Mouse (Mus musculus): ENCODE results near the gene Magi1.
"Not testable (repeated sequence)": the region's sequence is repeated elsewhere in the genome, so short reads cannot be mapped to it uniquely, and the experiment has no call there.

Gene Magi1

DNA sequence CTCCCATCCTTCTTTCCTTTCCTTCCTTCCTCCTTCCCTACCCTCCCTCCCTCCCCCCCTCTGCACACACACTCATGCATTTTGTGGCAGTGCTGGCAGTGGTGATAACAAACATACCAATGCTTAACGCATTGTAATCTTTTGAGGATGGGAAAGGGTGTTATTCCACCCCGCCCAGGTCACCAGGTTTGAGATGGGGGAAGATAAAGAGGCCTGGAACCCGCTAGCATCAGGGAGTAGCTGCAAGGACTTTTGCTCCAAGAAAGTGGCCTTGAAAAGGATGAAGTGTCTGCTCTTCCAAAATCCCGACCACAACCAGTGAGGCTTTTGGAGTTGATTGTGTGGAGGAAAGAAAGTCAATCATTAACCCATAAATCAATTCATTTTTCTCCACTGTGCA, 218.9 kb downstream of the Magi1 start:
- no peak for DNase-seq (ENCODE audit: extremely low spot score, low spot score)

DNA sequence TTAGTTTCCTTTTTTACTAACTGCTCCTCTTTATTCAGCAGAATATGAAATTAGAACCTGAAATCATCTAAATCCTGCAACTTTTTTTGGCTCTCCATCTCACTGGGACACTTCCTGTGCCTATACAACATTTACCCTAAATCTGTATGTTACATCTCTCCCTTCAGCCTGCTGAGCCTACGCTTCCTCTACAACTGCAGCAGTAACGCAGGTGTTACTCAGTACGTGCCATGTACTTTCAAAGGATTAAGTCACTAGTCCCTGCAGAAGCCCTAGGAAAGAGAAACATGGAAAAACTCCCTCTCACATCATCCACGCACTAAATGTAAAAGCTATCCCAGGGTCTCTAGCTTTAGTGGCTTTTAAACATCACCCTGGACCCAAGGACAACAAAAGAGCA, 220.2 kb downstream of the Magi1 start:
- no peak for DNase-seq (ENCODE audit: extremely low spot score, low spot score)

DNA sequence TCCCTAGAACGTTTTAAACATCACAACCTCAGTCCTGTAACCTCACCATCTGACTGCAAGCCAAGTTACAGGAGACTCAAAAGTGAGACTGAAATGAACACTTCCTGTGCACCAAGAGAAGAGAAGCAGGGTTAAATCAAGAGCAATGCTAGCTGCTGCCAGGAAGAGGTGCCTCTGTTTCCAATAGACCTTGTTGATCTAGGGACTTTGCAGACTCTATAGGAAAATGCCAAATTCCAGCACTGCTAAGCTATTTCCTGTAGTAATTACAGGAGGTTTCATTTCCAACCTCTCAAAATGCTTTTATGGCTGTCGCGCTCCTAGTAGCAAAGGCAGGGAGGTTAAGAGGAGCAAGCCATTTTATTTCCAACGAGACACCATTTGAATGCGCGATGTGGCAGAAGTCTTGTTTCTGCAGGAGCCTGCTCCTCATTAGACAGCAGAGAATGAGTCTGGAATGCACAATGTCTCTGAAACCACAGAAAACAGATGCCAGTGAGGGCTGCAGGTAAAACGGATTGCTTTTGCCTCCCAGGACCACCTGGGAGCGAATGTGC, 222.2 kb downstream of the Magi1 start:
- no peak for DNase-seq (ENCODE audit: extremely low spot score, low spot score)

DNA sequence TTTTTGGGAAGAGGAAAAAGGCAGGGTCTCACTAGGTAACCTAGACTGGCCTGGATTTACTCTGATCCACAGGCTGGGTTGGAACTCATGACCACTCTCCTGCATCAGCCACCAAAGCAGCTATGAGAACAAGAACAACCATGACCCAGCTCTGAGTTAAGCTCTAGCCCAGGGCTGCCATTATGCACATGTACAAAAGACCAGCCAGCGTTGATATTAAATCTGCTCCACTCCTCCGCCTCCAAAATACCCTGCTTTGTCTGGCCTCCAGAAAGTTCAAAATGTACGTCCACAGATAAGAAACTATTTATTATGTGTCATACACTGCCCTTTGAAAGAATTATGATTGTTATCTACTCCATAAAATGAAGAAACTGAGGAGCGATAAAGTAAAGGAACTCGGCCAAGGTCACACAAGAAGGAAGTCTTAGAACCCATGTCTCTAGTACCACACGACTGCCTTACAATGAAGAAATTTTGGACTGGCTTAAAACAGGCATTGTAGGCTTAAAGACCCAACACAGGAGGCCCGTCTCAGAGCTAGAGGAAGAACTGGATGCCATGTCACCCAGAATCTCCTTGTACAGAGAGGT, 223.0 kb downstream of the Magi1 start:
- no peak for DNase-seq (ENCODE audit: extremely low spot score, low spot score)

DNA sequence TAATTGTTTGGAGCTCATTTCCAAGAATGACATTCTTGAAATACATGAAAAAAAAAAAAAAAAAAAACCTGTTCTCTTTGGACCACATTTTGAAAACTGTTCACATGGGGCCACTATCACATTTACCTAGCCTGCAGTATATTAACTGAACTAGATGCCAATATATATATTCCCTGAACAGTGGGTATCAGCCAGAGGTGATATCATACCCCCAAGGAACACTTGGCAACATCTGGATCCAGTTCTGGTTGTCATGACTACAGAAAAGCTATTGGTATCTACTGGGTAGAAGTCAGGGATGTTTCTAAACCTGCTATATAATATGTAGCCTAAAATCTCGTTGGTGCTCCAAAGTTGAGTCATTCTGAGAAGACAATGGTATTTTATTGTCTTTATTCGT, 224.6 kb downstream of the Magi1 start:
- no peak for DNase-seq (ENCODE audit: extremely low spot score, low spot score)

DNA sequence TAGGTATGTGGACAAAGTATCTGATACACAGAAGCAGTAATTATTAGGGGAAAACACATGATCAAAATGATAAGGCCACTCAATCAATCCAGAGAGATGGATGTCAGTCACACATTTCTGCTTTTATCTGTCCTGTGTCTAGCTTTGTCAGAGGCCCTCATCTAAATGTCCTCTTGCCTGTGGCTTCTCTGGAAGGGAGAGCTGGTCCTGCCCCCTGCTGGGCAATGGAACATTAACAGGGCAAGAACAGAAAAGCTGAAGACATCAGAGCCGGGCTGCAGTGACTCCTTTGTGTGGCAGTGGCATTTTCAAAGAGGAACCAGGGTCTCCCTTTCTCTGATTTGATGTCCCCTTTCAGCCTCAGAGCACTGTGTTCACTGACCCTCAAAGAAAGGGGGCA, 229.8 kb downstream of the Magi1 start:
- peak; percentile 50 for DNase-seq (ENCODE audit: extremely low spot score, low spot score)

DNA sequence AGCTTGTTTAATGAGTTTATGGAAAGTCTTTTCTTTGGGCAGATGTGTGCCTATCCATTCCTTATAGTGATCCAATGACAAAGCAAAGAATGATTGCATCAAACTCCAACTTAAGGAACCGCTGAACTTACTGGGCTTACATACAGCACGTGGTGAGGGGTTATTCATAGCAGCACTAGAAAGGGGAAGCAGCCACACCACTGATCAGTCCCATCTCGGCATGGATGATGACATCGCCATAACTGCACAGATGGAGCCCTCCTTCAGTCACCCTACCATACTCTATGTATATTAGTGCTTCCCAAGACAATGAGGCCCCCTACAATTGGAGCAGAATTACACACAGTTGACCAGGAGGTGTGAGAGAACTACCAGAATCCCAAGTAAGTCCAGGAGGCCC, 238.5 kb downstream of the Magi1 start:
- DNase-seq (ENCODE audit: extremely low spot score, low spot score): no peak

DNA sequence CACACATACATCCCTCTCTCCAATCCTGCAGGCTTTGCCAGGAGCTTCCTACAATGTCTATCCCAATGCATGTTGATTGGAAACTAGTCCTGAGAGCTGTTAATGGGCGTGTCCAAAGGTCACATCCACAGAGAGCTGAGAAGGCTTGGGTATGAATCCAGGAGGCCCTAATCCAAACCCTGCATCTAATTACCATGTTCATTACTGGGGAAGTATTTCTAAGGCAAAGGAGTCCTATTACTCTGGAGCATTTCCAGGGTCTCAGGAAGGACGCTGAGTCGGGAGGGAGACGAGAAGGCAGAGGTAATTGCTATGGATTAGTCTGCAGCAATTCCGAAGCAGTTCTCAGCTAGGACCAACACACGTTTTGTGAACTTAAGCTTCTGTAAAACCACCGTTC, 240.3 kb downstream of the Magi1 start:
- DNase-seq (ENCODE audit: extremely low spot score, low spot score): no peak

DNA sequence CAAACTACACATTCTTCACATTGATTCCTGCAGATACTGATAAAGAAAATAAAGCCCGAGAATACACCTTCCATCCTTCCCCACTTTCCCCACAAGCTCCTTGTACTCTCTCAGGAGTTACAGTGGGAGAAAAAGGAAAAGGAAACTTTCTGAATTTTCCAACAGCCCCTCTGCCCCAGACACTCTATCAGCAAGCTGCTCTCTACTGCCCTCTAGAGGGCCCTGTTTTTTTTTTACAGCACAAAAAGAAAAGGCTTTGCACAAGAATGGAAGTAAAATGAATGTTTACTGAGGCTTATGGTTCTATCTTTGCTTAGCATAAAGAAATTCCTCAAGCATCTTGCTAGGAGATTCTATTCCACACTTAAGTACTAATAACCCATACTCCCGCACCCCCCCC, 243.6 kb downstream of the Magi1 start:
- peak; percentile 30 for DNase-seq (ENCODE audit: extremely low spot score, low spot score)

DNA sequence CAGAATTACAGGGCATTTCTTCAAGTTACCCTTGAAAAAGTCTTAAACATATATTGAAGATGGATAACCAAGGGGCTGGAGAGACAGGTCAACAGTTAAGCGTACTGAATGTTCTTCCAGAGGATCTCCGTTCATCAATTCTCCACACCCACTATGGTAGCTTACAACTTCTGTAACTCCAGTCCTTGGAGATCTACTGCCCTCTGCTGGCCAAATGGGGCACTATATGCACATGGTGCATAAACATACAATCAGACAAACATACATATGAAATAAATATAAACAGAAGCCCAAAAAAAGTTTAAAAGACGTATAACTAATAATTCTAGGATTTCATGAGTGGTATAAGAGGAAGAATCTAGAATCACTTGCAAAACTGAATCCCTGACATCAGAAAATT, 244.8 kb downstream of the Magi1 start:
- no peak for DNase-seq (ENCODE audit: extremely low spot score, low spot score)

DNA sequence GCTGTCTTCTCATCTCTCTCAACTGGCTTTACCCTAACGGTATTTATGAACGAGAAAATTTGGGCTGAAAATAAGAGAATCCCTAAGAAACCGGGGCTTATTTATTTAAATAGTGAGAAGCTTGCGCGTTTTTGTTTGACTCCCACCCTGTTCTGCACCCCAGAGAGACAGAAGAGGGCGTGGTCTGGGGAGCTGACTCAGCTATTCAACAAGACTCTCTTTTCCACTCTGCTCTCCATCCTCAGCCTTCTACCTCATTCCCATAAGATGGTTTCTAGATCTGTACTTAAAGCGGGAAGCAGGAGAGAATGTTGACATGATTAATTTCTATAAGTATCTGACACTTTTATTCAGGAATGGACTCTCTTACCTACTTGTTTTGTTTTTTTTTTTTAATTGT, 247.2 kb downstream of the Magi1 start:
- no peak for DNase-seq (ENCODE audit: extremely low spot score, low spot score)

DNA sequence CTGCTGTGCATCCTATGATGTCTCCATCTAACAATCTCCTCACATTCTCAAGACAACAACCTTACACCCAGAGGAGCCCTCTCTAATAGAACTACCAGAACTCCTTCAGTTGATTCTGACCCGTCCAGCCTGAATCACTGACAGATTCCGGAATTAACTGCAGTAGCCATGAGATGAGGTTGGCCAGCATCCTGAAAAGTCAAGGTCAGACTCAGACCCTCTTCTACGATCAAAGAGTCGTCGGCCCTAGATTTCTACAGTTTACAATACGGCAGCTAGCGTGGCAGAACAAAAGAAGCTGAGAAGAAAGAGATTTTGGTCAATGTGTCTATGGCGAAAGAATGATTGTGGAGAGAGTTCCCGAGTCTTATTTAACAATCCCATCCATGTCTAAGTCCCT, 257.4 kb downstream of the Magi1 start:
- DNase-seq (ENCODE audit: extremely low spot score, low spot score): no peak

DNA sequence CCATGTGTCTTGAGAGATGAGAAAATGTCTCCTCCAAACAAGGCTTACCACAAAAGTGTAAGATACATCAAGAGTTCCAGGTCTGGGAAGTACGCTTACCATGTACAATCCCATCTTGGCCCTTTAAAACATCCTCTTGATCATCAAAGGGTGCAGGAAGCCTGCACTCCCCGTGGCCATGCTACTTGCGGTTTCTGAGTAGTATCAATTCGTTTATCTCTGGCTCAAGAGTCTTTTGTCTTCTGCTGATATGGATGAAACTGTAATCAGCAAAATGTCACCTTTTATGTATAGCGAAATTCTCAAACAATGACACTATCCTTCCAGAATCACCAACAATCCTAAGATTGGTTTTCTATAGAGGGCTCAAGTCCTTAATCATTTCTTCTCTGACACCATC, 261.3 kb downstream of the Magi1 start:
- DNase-seq (ENCODE audit: extremely low spot score, low spot score): no peak

DNA sequence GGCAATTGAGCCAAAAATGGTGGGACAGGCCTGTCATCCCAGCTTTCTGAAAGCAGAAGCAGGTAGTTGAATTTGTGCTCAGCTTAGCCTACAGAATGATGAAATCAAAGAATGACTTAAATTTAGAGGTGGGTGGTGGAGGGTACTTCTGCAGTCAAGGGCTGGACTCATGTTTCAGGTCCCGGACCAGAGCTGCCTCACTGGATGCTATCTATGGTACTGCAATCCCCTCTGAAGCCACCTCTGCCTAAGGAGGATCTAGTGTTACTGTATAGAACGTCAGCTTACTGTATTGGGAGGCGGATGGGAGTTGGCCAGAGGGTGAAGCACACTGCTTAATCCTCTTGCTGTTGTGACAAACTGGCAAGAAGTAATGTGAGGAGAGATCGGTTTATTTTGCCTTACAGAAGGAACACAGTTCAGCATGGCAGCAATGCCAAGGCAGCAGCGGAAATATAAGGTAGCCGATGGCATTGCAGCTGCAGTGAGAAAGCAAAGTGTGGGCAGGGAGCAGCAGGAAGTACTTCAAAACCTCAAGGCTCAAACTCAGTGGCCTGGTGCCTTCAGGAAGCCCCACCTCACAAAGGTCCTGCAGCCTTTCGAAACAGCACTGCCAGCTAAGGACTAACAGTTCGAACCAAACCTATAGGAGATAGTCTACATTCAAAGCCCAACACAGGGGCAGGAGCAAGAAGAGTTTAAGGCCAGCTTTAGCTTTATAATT, 262.3 kb downstream of the Magi1 start:
- no peak for DNase-seq (ENCODE audit: extremely low spot score, low spot score)

DNA sequence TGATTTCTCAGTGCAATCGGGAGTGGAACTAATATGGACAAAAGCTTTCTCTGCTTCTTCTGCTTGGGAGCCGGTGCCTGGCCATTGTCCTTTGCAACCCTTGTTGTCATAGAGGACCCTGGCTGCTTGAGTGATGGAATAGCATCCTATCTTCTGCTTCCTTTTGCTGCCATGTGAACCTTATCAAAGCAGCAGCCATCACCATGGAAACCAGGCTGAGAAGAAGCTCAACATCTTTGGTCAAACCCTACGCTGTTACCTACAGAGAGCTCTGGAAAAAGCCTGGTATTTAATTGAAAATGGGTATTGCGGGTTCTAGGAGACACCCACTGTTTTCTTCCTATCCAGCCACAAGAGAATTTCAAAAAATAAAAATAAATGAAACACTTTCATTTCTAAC, 263.2 kb downstream of the Magi1 start:
- no peak for DNase-seq (ENCODE audit: extremely low spot score, low spot score)

DNA sequence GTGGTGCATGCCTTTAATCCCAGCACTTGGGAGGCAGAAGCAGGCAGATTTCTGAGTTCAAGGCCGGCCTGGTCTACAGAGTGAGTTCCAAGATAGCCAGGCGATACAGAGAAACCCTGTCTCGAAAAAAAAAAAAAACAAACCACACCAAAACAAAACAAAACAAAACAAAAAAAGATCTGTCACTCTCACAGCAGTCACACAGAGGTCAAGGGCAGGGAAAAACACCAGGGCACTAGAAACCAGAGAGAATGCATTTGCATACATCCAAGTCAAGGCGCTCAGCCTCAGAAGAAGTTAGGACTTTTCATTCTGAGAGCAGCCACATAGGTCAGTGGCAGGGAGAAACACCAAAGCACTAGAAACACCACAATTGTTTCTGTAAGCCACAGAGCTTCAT, 263.8 kb downstream of the Magi1 start:
- DNase-seq (ENCODE audit: extremely low spot score, low spot score): no peak

DNA sequence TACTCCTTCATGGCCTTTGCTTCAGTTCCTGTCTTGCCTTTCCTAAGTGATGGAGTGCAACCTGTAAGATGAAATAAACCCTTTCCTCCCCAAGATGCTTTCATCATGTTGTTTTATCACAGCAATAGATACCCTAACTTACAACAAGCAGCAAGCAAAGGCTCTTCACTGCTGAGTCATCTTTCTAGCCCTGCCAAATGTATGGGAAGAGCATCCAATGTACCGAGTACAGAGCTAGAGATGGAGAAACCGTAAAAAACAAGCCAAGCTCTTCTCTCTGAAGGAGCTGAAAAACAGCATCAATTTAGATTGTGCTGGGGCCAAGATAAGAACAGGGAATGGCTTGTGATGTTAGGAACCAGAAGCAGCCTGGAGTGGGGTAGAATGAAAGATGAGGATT, 270.0 kb downstream of the Magi1 start:
- DNase-seq (ENCODE audit: extremely low spot score, low spot score): no peak

DNA sequence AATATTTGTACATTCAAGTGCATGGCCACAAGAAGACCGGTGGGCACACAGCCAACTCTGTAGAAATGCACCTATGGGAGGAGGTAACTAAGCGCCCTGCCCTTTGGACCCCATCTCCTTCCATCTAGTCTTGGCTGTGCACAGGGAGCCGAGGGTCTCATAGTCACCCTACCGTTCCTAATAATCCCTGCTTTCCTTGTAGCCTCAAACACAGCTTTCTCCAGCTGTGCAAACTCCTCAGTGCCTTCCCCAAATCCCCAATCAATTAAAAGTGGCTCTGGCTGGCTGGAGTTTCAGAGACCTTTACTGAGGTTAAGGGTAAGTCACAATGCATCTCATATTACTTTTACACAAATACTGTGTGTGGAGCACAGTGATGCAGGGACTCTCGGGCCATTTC, 271.8 kb downstream of the Magi1 start:
- no peak for DNase-seq (ENCODE audit: extremely low spot score, low spot score)

DNA sequence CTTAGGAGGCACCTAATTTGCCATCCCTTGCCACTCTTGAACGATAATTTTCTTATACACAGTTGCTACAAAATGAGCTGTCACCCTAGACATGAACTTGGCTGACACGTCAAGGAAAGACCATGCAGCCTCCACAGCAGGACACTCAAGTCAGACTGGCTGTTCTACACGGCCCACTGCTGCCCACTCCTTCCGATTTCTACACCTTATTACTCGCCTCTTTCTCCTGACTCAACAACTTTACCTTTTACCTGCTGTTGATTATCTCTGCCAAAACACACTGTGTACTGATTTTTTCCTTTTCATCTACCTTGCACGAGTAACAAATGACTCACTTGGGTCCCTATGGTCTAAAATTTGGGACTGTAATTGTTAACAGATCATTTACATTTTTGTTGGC, 272.2 kb downstream of the Magi1 start:
- no peak for DNase-seq (ENCODE audit: extremely low spot score, low spot score)

DNA sequence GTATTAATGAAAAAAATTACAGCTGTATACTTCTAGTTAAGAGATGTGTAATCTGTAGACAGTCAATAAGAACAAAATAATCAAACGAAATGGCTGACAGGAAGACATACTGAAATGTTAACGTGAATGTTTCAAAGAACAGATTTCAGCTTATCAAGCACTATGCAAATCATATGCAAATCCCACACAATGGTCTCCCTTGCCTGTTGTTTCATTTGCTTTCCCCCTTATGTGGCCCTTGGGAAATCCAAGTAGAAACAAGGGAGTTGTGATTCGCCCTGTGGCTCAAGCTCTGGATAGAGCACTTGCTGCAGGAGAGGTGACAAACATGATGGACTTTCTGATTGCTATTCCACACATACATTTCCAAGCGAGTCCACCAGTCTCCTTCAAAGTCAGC, 275.1 kb downstream of the Magi1 start:
- DNase-seq (ENCODE audit: extremely low spot score, low spot score): no peak

DNA sequence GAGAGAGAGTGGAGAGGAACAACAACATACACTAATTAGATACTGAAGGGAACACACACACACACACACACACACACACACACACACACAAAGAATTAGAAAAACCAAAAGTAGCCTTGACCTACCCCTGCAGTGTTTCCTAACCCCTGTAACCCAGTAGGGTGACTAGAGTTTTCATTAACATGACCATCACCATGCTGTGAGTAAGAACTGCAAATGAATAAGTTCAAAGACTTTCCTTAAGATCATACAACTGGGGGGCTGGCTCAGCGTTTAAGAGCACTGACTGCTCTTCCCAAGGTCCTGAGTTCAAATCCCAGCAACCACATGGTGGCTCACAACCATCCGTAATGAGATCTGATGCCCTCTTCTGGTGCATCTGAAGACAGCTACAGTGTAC, 280.1 kb downstream of the Magi1 start:
- not testable (repeated sequence) for DNase-seq (ENCODE audit: extremely low spot score, low spot score)

DNA sequence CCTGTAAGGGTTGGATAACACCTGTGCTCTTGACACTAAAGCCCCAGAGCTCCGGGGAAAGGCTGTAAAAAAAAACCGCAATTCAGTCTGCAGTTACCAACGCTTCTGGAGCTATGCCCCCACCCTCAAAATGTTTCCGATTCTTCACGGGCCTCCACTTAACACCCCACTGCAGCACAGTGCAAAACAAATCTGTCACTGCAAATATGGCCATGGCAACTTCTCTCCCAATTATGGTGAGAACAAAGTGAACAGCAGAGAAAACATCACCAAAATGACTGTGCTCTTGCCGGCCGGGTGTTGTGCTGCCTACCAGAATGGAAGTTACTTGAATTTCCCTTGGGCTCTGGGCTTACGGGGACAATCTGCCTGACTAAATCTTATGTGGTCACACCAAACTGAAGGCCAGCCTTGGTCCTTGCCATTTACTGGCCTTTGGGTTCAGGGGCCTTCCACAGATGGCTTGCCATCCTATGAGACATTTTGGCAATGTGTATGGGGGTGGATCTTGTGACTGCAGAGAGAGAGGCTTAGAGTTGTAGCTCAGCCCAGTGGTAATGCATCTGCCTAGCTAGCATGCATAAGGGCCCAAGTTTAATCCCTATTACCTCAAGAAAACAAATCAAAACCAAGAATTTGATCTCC, 286.8 kb downstream of the Magi1 start:
- no peak for DNase-seq (ENCODE audit: extremely low spot score, low spot score)

DNA sequence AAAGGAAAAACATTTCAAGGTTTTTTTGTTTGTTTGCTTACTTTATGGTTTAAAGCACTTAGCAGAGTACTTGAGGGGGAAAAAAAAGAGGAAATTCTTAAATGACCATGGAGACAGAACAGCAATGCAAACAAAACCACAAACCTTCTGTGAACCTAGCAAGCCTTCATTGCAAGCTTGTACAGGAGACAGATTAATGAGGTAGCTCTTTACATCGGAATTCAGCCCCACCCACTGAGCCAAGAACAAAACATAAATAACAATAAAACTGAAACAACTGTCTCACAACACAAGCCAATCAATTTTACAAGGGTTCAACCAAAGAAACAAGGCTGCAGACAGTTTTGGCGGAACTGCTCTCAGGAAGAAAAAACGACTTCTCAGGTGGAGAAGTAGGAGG, 296.2 kb downstream of the Magi1 start:
- no peak for DNase-seq (ENCODE audit: extremely low spot score, low spot score)
